Mouse (Mus musculus) heart, postnatal 0 days (tissue): ENCODE measurements at regions not wholly inside any gene's neighbourhood (a gene's known extent, or its start where the extent isn't known, plus 50 kb on each side); places are given as distances from the start of the nearest gene placed in this dataset.

Experiments
- ATAC-seq: fragments of 200-750 bp; cut with Nextera tagmentation; 2 replicates; pipeline ENCODE4 v1.8.0; 2017; ENCODE audit warnings: low read depth, moderate number of reproducible peaks, moderate library complexity; ENCODE audit not compliant: insufficient read depth
- DNase-seq: peaks from one replicate; pipeline ENCODE4 v3.0.0-alpha.2; 2016; ENCODE audit warnings: low spot score
- H3K27ac ChIP-seq: fragments of 300-500 bp; sonication (generic); 2 replicates; pipeline ENCODE4 v1.5.1; 2014; ENCODE audit warnings: low read depth, mild to moderate bottlenecking
- H3K27me3 ChIP-seq: fragments of 300-500 bp; sonication (generic); 2 replicates; pipeline ENCODE4 v1.6.1; 2014; ENCODE audit warnings: low read length, mixed read lengths; ENCODE audit not compliant: control insufficient read depth, insufficient read depth
- H3K36me3 ChIP-seq: fragments of 300-500 bp; sonication (generic); replicated peaks from 2 replicates; pipeline ENCODE4 v1.6.1; 2014; ENCODE audit warnings: low read length, mixed read lengths; ENCODE audit not compliant: control insufficient read depth, insufficient read depth
- H3K4me1 ChIP-seq: fragments of 300-500 bp; sonication (generic); 2 replicates; pipeline ENCODE4 v1.6.1; 2014; ENCODE audit warnings: antibody characterized with exemption; ENCODE audit not compliant: control insufficient read depth, insufficient read depth
- H3K4me2 ChIP-seq: fragments of 300-500 bp; sonication (generic); 2 replicates; pipeline ENCODE4 v1.6.1; 2014; ENCODE audit warnings: low read depth, mild to moderate bottlenecking, low read length, moderate library complexity
- H3K4me3 ChIP-seq: fragments of 300-500 bp; sonication (generic); 2 replicates; pipeline ENCODE4 v1.5.1; 2014; ENCODE audit warnings: low read depth, low read length
- H3K9ac ChIP-seq: fragments of 300-500 bp; sonication (generic); replicated peaks from 2 replicates; pipeline ENCODE4 v1.6.1; 2014; ENCODE audit warnings: low read depth, low read length, mixed read lengths
- H3K9me3 ChIP-seq: fragments of 300-500 bp; sonication (generic); replicated peaks from 2 replicates; pipeline ENCODE4 v1.6.1; 2016; ENCODE audit warnings: low read length; ENCODE audit not compliant: control insufficient read depth
- CTCF ChIP-seq: IDR thresholded peaks from 2 replicates; pipeline ENCODE4 v1.5.1; 2016; ENCODE audit warnings: antibody characterized with exemption, control low read depth, low read depth
- EP300 ChIP-seq: IDR thresholded peaks from 2 replicates; pipeline ENCODE4 v1.6.1; 2016; ENCODE audit warnings: antibody characterized with exemption, low read depth
- WGBS: fragments of 180-500 bp; shearing (Covaris S2); extraction: QIAGEN DNeasy Blood & Tissue Kit; methylation state at CpG from one replicate; pipeline ENCODE4 v1.1.7; 2014; 5-methylcytosine and 5-hydroxymethylcytosine counted together

GRCm38 (mm10) chr13:90355602-90356001, 266.2 kb upstream of the Xrcc4 start:
- Histone ChIP-seq H3K9me3 (no peaks in the 10 kb centered on the region), H3K27me3 (no peaks in the 10 kb centered on the region), H3K36me3 (no peaks in the 10 kb centered on the region), H3K9ac (no peak overlapping the region), H3K4me2 (no peak overlapping the region), H3K4me1 (0 out of 2 replicates have a peak, but pooled peaks cover 11% of the 10 kb centered on the region), H3K4me3 (no peak overlapping the region), H3K27ac (no peak overlapping the region)
- no peak for ATAC-seq
- DNase-seq = no peak
- TF ChIP-seq EP300 = no peak
- no peak for TF ChIP-seq CTCF
- WGBS = 97% methylated on average over 1 of the region's 1 CpGs

- Histone ChIP-seq H3K4me1 (no peaks in the 10 kb centered on the region), H3K36me3 (no peaks in the 10 kb centered on the region), H3K4me2 (no peak overlapping the region), H3K9me3 (no peaks in the 10 kb centered on the region), H3K4me3 (no peak overlapping the region), H3K9ac (no peak overlapping the region), H3K27me3 (no peaks in the 10 kb centered on the region), H3K27ac (no peak overlapping the region)
- no peak for DNase-seq
- WGBS = 34% methylated on average over 4 of the region's 4 CpGs
- no peak for ATAC-seq
- no peak for TF ChIP-seq CTCF
- TF ChIP-seq EP300 = no peak
Observed at GRCm38 (mm10) chr13:90342823-90343222, 253.4 kb upstream of the Xrcc4 start.

DNA sequence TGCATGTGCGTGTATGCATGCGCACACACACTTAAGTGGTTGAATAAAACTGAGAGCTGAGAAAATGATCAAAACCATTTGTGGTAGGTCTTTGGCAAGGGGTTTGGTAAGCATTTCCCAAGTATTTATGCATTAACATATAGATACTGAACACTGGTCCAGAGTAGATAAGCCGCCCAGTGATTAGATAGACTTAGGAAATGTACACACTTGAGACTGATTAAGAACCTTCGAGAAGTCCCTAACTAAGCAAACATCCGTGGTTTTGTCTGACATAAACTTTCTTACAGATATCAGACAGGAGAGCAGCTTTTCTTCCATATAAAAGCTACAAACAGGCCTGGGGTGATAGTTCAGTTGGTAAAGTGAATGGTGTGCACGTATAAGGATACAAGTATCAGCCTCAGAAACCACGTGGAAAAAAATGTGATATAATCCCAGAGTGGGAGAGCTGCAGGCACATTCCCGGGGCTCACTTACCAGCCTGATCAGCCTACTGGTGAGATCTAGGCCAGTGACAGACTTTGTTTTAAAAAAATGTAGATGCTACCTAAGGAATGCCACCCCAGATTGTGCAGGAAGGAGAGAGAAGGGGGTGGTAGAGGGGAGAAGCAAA, 252.3 kb upstream of the Xrcc4 start:
- ATAC-seq = no peak
- 45% methylated on average over 8 of the region's 8 CpGs for WGBS
- no peak for TF ChIP-seq CTCF
- no peak for TF ChIP-seq EP300

GRCm38 (mm10) chr13:90340647-90341160, 251.3 kb upstream of the Xrcc4 start:
- Histone ChIP-seq H3K27me3 (no peaks in the 10 kb centered on the region), H3K9me3 (no peaks in the 10 kb centered on the region), H3K36me3 (no peaks in the 10 kb centered on the region), H3K4me3 (no peak overlapping the region), H3K27ac (no peak overlapping the region), H3K9ac (no peak overlapping the region), H3K4me1 (no peaks in the 10 kb centered on the region), H3K4me2 (no peak overlapping the region)
- WGBS = 61% methylated on average over 2 of the region's 2 CpGs
- ATAC-seq (no peak), DNase-seq (peak; percentile 34)
- no peak for TF ChIP-seq EP300
- no peak for TF ChIP-seq CTCF

More for the DNA sequence above, 252.3 kb upstream of the Xrcc4 start:
- Histone ChIP-seq H3K27ac (no peak overlapping the region), H3K27me3 (no peaks in the 10 kb centered on the region), H3K36me3 (no peaks in the 10 kb centered on the region), H3K9ac (no peak overlapping the region), H3K9me3 (no peaks in the 10 kb centered on the region), H3K4me2 (no peak overlapping the region), H3K4me1 (no peaks in the 10 kb centered on the region), H3K4me3 (no peak overlapping the region)
- no peak for DNase-seq

- no peak for ATAC-seq
- Histone ChIP-seq H3K36me3 (no peaks in the 10 kb centered on the region), H3K27me3 (no peaks in the 10 kb centered on the region), H3K4me3 (no peak overlapping the region), H3K4me2 (no peak overlapping the region), H3K4me1 (no peaks in the 10 kb centered on the region), H3K9ac (no peak overlapping the region), H3K9me3 (no peaks in the 10 kb centered on the region), H3K27ac (no peak overlapping the region)
- WGBS = 77% methylated on average over 1 of the region's 1 CpGs
- no peak for TF ChIP-seq EP300
- no peak for DNase-seq
Observed at GRCm38 (mm10) chr13:90337591-90337990, 248.2 kb upstream of the Xrcc4 start.

DNA sequence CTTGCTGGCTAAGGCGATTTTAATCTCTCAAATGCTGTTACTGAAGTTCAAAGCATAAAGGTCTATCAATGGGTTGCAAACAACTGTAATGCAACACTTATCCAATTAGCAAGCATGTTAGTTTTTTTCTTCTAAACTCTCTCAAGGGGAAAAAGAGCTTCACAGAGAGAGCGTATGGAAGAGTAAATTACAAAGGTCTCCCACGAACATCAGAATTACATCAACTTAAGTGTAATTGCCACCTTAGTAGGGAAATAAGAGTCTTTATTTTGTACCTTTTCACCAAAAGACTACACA, 246.3 kb upstream of the Xrcc4 start:
- no peaks in the 10 kb centered on the region for H3K9me3 ChIP-seq
- H3K4me3 ChIP-seq = no peak overlapping the region
- no peaks in the 10 kb centered on the region for H3K27me3 ChIP-seq
- TF ChIP-seq CTCF (no peak), EP300 (no peak)
- no peak overlapping the region for H3K27ac ChIP-seq
- no peaks in the 10 kb centered on the region for H3K36me3 ChIP-seq
- no peak overlapping the region for H3K9ac ChIP-seq
- no peak for ATAC-seq
- WGBS = 80% methylated on average over 3 of the region's 3 CpGs
- no peak for DNase-seq
- H3K4me1 ChIP-seq = no peaks in the 10 kb centered on the region
- no peak overlapping the region for H3K4me2 ChIP-seq
